Mouse (Mus musculus) R1 (cell line): ENCODE results near the gene Lypla2.
"Not testable (repeated sequence)": the region's sequence is repeated elsewhere in the genome, so short reads cannot be mapped to it uniquely, and the experiment has no call there.

Source experiments
- DNase-seq: peaks from one replicate; pipeline ENCODE4 v3.0.0-alpha.2; 2018; ENCODE audit warnings: low read depth, low spot score

Gene Lypla2

DNA sequence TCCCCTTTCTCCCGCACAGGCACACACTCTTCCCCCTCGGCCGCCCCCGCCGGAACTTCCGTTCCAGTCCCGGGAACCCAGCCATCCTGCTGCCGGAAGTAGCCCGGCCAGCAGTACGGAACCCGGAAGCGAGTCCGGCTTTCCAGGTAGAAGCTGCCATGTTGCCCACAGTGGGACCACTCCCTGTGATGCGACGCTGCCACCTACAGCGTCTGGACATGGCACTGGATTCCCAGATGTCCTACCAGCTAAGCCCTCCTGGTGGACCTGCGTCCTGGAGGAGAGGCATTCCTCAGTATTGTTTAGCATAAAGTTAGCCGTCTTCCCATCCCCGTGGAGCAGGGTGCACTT, at the start of gene Lypla2:
Lypla2 (minus strand) TSS at position 71 of the 351 bp plus-strand sequence.
- DNase-seq: peak; percentile 79

DNA sequence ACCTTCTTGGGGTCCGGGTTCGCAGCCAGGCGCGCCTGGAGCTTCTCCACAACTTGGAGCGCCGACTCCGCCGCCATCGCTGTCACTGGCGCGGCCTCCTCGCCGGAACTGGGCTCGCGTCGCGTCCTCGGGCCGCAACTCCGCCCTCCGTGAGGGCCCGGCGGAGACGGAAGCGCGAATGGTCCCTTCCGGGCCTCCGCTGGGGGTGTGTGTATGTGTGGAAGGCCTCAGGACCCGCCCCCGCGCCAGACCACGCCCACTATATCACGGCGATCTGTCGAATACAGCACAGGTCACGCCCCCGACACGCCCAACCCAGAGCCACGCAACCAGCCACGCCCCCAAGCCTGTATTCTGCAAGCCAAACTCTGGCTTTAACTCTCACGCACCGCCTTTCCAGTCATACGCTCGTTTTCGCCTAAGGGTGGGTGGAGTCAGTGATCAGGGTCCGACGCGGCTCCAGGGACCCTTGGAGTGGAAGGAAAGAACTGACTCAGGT, 49.2 kb upstream of the Lypla2 start, which contains the start of gene Eloa:
Eloa (minus strand) TSS at position 215 of the 499 bp plus-strand sequence.
- DNase-seq: peak; percentile 99

DNA sequence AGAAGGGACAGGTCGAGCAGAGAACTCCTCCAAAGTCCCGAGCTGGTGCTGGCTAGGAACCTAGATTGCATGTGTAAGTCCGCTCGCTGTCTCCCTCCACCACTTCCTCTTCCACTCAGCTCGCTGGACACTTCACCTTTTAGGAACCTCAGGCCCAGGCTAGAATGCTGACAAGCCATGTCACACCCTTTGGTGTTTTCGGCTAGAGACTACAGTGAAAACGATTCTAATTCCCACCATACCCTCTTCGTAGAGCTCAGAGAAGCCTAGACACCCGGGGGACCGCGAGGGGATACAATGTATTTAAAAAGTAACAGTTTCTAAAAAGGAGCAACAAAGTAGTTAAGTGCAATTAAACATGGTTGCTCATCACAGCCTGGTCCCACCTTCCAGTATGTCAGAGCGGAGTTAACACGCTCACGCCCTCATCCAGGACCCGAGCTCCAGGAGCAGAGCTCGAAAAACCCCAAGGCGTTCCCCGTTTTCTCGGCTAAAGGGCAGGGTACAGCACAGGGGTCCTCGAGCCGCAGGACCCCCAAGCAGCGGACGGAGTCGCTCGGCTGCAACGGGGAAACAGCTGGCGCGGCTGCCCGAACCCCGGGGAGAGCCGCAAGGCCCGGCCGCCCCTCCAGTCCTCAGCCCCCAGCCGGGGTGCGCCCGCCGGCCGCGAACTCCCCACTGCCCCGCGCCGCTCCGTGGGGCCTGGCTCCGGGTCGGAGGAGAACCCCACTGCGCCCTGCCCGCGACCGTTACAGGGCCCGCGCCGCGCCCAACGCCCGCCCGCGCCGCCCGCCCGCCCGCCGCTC, 48.5 kb upstream of the Lypla2 start:
- DNase-seq: peak; percentile 60

DNA sequence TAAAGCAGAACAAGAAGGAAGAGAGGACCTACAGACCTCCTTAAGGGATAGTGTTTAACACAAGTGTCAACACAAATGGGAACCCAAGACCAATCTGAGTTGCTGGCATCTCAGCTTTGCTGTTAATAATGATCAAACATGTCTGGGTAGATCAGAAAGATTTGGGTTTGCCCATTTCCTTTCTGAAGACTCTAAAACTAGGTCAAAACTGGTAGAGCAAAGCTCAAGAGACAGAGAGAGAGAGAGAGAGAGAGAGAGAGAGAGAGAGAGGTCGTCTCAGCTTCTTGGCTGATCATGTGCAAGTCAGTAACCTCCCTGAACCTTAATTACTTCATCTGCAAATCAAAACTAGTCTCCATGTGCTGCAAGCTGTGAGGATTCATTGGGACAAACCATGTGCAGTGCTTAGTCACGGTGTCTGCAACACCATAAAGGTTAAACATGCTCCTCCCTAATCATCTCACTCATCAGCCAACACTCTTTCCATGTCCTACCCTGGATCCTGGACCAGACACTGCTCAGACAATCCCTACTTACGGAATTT, 43.7 kb upstream of the Lypla2 start:
- DNase-seq: no peak

DNA sequence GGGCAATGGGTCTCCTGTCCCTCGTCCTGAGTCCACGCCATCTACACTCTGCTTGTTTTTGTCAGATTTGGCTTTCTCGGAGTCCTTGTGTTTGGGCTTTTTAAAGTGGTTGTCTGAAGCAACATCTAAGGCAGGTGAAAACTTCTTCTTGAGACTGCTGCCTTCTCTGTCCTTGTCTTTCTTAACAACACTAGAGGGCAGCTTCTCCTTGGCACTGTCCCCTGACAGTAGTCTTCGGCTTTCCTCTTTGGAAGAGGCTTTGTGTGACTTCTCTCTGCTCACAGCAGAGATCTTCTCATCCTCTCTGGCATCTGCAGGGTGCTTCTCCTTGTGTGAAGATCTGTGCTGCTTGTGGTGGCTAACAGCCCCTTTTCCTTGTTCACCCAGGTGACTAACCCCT, 38.2 kb upstream of the Lypla2 start:
- no peak for DNase-seq

DNA sequence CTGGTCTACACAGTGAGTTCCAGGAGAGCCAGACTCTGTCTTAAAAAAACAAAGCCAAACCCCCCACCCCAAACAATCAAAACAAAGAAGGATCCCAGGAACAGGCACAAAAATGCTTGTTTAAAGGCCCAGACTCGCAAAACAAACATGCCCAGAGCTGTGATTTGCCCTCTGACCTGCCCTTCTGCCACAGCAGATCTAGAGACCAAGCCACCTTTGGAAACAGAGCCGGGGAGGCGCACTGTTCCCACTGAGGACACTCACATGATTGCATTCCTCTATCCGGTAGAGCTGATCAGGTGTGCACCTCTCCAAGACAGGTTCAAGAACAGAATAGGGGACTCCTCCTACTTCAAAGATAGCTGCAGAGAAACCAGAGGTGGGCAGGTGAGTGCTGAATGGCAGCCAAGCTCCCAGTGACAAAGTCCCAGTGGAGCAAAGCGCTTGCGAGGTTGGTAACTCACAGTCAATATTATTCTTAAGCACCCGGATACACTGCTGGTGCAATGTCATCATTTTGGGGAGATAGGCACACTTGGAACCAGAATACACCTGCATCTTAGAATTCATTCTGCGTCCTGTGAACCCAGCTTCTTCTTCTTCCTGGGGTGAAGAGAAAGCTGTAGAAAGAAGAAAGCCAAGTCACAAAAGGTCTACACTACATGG, 36.5 kb upstream of the Lypla2 start:
- no peak for DNase-seq

DNA sequence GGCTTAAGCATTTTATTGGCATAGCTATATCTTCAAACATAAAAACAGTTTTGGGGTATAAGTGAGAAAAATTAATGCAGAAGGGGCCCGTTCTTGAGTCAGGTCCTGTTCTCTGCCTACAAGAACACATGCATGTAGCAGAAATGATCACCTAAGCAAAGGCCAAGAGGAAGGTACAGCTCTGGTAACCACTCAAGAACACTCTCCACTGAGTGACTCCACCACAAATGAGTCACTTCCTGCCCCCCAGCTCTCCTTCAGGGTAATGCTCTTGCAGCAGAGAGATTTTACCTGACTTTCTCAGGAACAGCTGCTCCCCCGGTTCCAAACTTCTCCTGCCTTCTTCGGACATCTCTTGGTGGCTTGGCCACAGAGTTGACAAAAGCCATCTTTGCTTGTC, 34.4 kb upstream of the Lypla2 start:
- DNase-seq: no peak

DNA sequence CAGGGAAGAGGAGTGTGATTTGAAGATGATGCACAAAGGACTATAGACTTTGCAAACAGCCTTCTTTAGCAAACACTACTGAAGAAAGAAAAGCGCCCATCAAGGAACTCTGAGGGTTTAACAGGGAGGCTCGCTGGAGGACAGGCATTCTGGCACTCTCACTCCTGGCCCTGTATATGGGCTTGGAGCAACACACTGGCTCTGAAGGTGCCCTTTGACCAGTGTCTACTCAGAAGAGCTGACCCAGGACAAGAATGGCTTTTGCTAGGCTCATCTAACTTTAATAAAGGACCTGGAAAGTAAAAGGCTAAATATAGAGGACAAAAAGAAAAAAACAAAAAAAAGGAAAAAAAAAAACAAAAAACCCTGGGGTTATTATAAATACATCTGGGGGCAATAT, 32.5 kb upstream of the Lypla2 start:
- no peak for DNase-seq

DNA sequence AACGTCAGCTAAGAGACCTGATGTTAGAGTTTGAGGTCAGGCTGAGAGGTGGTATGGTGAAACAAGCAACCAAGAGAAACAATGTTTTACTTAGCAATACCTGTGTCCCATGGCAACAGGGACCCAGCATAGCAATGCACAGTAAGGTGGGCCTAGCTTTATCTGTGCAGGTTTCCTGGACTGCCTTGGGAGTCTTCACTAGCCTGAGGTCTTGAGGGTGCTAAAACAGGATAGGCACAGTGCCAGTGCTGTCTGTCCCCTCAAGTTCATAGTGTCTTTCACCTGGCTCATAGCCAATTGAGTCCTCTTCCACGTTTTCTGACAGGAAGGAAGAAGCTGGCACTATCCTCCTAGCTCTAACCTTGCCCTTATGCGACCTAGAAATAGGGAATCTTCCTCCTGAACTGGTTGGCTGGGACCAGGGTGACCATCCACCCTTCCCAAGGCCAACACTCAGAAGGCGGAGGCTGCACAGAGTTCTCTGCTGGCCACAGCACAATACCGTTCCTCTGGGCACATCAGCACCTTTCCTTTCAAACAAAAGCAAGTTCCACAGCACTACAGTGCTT, 31.8 kb upstream of the Lypla2 start:
- no peak for DNase-seq

DNA sequence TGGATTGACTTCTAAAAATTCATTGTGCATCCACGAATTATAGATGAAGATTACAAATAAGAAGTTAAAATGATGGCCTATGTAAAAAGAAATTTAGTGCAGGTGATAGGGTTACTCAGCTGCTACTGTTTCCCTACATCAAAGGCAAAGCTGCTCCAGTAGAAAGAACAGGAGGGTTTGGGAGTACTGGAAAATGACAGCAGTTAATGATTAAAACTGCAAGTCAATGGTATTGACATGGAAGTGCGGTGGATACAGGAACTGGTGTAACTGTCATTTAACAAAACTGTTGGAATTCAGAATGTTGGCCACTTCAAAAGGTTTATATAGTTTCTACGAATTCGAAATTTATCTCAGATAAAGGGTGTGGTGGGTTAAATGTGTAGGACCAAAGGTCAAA, 22.7 kb upstream of the Lypla2 start:
- DNase-seq: no peak

DNA sequence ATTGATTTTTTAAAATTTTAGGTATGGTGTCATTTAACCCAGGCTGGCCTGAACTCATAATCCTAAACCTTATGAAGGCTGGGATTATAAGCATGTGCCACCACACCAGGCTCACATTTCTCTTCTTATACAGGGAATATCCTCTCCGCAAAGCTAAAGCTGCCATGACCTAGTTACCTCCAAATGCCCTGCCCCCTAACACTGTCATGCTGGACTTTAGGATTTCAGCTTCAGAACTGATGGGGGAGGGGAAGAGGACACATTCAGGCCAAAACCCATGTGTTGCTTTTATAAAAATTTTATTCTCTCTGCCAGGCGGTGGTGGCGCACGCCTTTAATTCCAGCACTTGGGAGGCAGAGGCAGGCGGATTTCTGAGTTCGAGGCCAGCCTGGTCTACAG, 21.5 kb upstream of the Lypla2 start:
- no peak for DNase-seq

DNA sequence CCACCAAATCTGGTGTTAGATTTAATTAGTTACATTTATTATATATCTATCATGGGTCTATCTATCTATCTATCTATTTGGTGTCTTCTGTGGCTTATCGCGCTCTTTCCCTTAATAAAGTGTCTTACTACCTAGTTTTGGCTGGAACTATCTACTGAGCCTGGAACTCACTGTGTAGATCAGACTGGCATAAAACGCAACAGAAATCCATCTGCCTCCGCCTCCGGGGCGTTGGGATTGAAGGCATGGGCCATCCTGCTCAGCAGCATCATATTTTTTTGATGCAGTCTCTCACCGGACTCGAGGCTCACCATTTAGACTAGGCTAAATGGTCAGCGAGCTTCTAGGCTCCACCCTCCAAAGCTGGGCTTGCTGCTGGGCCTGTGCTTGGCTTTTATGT, 15.3 kb upstream of the Lypla2 start:
- DNase-seq: no peak

DNA sequence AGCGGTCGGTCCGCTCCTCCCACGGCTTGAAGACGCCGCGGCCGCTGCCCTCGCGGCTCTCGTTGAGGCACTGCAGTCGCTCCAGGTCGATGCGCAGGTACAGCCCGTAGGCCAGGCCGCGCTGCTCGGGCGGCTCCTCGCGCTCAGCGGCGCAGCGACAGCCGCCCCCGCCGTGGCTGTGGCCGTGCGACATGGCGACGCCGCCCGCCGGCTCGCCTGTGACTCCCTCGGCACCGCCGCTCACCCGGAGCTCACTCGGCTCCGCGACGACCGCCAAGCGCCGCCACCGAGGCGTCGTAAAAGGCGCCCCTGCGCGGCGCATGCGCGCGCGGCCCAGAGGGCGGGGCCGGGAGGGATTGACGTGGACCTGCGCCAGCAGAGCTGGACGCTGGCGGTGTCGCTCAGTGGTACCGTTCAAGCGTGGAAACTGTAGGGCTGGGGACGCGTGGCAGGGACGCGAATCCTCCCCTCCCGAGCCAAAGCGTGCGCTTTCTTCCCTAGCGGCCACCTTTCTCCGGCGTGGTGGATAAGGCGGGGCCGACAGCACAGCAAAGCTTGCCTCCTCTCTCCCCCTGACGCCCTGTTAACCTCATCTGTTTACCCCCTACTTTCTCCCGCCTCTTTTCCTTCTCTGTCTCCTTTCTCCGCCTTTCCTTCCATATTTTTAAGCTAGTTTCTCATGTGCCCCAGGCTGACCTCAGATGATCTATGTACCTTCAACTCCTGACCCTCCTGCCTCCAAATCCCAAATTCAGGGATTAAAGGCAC, 14.7 kb upstream of the Lypla2 start, which contains the start of gene Pithd1:
Pithd1 (minus strand) TSS at position 322 of the 768 bp plus-strand sequence.
- DNase-seq: peak; percentile 91

DNA sequence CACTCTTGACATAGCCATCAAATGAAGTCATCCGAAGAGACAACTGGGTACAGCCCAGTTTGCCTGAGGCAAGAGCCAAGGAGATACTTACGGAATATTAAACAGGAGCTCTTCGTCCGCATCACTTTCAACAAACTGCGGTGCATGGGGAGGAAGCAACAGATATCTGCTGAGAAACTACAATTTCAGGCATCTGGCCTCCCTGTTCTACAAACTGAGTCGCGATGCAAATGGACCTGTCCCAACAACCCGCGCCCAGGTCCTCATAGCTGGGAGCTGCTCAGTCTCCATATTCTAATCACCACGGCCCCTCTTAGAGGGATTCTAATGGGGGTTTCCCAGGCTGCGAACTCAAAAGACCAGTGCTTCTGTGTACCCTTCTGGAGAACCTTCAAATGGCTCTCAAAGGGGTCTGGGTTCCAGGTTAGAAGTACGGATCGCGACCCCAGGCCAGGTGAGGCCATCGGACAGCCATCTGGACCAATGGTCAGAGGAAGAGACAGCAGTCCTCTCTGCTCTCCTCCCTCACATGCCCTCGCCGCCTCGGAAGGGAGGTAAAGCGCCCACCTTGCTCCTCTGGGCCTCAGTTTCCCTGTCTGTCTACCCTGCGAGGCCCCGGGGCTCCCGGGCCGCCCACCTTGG, 14.0 kb upstream of the Lypla2 start:
- peak; percentile 26 for DNase-seq

DNA sequence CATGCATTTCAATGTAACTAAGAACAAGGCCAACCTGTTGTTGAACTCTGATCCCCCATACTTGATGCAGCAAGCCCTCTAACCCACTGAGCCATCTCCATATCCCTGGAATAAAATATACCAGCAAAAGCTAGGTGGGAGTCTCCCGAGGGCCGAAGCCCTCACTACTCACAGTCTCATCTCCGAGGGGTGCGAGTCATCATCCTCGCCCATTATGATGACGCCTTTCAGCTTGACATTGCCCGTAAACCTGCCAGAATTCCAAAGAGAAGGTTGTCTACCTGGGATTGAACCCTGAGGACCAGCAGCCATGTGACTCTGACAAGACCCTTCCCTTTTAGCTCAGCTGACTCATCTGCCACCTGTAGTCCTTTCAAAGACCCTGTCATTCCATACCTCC, 13.3 kb upstream of the Lypla2 start:
- DNase-seq: no peak

DNA sequence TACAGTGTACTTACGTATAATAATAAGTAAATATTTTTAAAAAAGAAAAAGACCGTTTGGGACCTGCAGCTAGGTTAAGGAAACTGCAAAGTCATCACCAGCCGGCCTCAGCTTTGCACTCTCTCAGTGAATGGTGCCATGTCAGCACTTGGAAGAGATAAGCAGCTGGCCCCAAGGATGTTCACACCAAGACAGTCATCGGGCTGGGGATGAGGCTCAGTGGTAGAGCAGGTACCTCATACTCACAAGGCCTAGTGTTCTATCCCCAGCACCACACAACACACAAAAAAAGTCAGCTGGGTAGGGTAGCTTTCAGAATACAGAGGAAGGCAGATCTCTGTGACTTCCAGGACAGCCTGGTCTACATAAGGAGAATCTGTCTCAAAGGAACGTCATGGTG, 12.8 kb upstream of the Lypla2 start:
- DNase-seq: no peak

DNA sequence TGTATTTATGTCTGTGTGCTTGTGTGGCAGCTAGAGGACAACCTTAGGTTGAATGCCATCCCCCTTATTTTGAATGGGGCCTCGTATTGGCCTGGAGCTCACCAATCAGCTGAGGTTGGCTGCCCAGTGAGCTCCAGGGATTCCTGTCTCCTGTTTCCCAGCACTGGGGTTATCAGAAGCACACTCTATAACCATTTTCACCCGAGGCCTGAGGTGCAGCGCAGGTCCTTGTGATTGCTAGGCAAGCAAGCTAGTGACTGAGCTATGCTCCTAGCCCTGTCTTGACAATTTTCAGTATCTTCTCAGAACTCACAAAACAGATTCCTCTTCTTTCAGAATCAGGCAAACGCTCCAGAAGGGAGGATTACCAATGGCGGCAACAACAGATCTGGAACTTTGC, 12.1 kb upstream of the Lypla2 start:
- no peak for DNase-seq

DNA sequence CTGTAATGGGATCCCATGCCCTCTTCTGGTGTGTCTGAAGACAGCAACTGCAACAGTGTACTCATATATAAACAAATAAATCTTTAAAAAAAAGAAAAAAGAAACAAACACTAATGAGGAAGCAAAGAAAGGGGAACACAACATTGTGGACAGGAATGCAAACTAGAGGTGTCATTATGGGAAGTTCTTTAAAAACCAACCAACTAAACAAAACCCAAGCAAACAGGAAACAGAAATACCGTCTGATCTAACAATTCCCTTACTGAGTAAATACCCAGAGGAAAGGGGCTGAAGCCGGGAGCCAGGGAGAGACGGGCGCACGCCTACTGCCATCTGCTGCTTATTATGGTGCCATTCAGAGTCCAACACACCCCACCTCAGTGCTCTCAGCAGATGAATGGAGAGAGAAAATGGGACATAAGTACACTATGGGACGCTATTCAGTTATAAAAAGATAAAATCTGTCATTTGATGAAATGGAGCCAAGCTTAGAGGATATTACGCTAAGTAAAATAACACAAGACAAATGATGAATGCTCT, 9.2 kb upstream of the Lypla2 start:
- no peak for DNase-seq

DNA sequence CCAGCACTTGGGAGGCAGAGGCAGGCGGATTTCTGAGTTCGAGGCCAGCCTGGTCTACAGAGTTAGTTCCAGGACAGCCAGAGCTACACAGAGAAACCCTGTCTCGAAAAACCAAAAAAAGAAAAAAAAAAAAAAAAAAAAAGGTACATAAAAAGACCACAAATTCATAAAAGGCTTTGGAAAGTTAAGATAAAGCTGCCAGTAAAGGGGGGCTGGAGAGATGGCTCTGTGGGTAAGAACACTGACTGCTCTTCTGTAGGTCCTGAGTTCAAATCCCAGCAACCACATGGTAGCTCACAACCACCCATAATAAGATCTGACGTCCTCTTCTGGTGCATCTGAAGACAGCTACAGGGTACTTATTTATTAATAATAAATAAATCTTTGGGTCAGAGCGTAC, 7.8 kb upstream of the Lypla2 start:
- DNase-seq: not testable (repeated sequence)

DNA sequence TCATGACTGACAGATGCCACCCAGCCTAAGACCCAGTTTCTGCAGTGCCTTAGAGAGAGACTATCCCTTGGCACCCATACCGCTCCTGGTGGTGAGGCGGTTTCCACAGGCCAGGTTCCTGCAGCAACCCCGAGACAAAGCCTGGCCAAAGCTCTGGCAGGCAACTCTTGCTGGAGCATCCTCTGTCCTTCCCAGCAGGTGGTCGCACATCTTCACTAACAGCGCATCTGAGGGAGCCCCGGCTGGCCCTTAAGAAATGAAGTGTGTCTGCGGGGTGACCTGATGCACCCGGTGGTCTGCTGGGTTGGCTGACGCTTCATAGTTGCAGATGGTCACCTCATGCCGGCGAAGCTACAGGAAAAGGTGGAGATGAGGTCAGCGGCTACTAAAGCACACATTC, 3.7 kb upstream of the Lypla2 start:
- no peak for DNase-seq
